Mouse (Mus musculus) embryonic fibroblast, embryonic 13.5 days (primary cell): ENCODE results near the gene Aff3.

Source experiments
- CTCF ChIP-seq: IDR thresholded peaks from 2 replicates; pipeline ENCODE4 v1.5.1; 2011; ENCODE audit warnings: mild to moderate bottlenecking, control low read depth, low read length, moderate library complexity, borderline replicate concordance; ENCODE audit not compliant: insufficient read depth
- POLR2A ChIP-seq: IDR thresholded peaks from 2 replicates; pipeline ENCODE4 v1.6.1; 2011; ENCODE audit warnings: low read depth, mild to moderate bottlenecking, control low read depth, low read length, moderate library complexity

GRCm38 (mm10) chr1:38139396-38139795 lies 525.4 kb downstream of the Aff3 start:
- TF ChIP-seq CTCF (no peak), POLR2A (no peak)
